Mouse (Mus musculus) liver, postnatal 0 days (tissue): ENCODE results near the gene Shank3. TPM values are rescaled to one million over a fixed set of nuclear protein-coding genes. Genes with fewer than 3 reads are reported as not detected.
A peak's percentile ranks its signal among the peaks of the same experiment; 100 is the strongest.

Source experiments
- ATAC-seq: fragments of 200-750 bp; cut with Nextera tagmentation; 2 replicates; pipeline ENCODE4 v1.8.0; 2017; ENCODE audit warnings: mild to moderate bottlenecking, moderate library complexity
- DNase-seq: peaks from one replicate; pipeline ENCODE4 v3.0.0-alpha.2; 2016
- H3K27ac ChIP-seq: fragments of 300-500 bp; sonication (generic); 2 replicates; pipeline ENCODE4 v1.5.1; 2014; ENCODE audit warnings: antibody characterized with exemption, moderate library complexity, mild to moderate bottlenecking, low read depth
- H3K27me3 ChIP-seq: fragments of 300-500 bp; sonication (generic); 2 replicates; pipeline ENCODE4 v1.6.1; 2014; ENCODE audit warnings: low read length, control low read depth, mixed read lengths; ENCODE audit not compliant: insufficient read depth
- H3K36me3 ChIP-seq: fragments of 300-500 bp; sonication (generic); replicated peaks from 2 replicates; pipeline ENCODE4 v1.6.1; 2014; ENCODE audit warnings: mild to moderate bottlenecking, control low read depth, low read length, moderate library complexity, mixed read lengths; ENCODE audit not compliant: insufficient read depth
- H3K4me1 ChIP-seq: fragments of 300-500 bp; sonication (generic); 2 replicates; pipeline ENCODE4 v1.6.1; 2014; ENCODE audit warnings: antibody characterized with exemption, mild to moderate bottlenecking, control low read depth; ENCODE audit not compliant: insufficient read depth
- H3K4me2 ChIP-seq: fragments of 300-500 bp; sonication (generic); 2 replicates; pipeline ENCODE4 v1.6.1; 2014; ENCODE audit warnings: low read depth, mild to moderate bottlenecking, low read length, moderate library complexity, mixed read lengths
- H3K4me3 ChIP-seq: fragments of 300-500 bp; sonication (generic); 2 replicates; pipeline ENCODE4 v1.5.1; 2014; ENCODE audit warnings: low read depth, low read length
- H3K9ac ChIP-seq: fragments of 300-500 bp; sonication (generic); replicated peaks from 2 replicates; pipeline ENCODE4 v1.6.1; 2014; ENCODE audit warnings: mild to moderate bottlenecking, moderate library complexity
- H3K9me3 ChIP-seq: fragments of 300-500 bp; sonication (generic); 2 replicates; pipeline ENCODE4 v1.6.1; 2016; ENCODE audit warnings: mild to moderate bottlenecking, control low read depth, low read length, mixed read lengths
- CTCF ChIP-seq: sonication (generic); IDR thresholded peaks from 2 replicates; pipeline ENCODE4 v1.5.1; 2016; ENCODE audit warnings: antibody characterized with exemption, low read depth
- EP300 ChIP-seq: IDR thresholded peaks from 2 replicates; pipeline ENCODE4 v1.6.1; 2016; ENCODE audit warnings: antibody characterized with exemption, low read depth, mild to moderate bottlenecking
- WGBS: fragments of 180-500 bp; shearing (Covaris S2); extraction: QIAGEN DNeasy Blood & Tissue Kit; methylation state at CpG from one replicate; pipeline ENCODE4 v1.1.7; 2014; ENCODE audit not compliant: insufficient replicate concordance; 5-methylcytosine and 5-hydroxymethylcytosine counted together
- polyA plus RNA-seq: library from polyadenylated mRNA; unstranded; fragments of >200 nt; fragmentation: Nextera tagmentation; extraction: Ambion mirVana; gene quantifications from 2 replicates; pipeline ENCODE4 v1.2.1, GENCODE M21; 2015

The Shank3 gene
- polyA plus RNA-seq, 1 experiment from 2014 or later: 0.81 TPM

- TF ChIP-seq EP300 (no peak), CTCF (no peak)
- peak overlapping the region; percentile 55; the same call in 1 of the 2 replicates for H3K27ac ChIP-seq
- no peak for DNase-seq
- H3K36me3 ChIP-seq: no peaks in the 10 kb centered on the region
- peak overlapping the region; percentile 56 for H3K4me3 ChIP-seq
- H3K9me3 ChIP-seq: no peaks in the 10 kb centered on the region
- peak overlapping the region; percentile 79 for H3K4me2 ChIP-seq
- WGBS: 3% methylated on average over 37 of the region's 41 CpGs
- H3K9ac ChIP-seq: peak overlapping the region; percentile 38
- H3K4me1 ChIP-seq: peaks cover 15% of the 10 kb centered on the region
- H3K27me3 ChIP-seq: peaks cover 52% of the 10 kb centered on the region
- ATAC-seq: peak; percentile 18; the same call in 1 of the 2 replicates
These were observed 1.1 kb upstream of the Shank3 start for GRCm38 (mm10) chr15:89498049-89498960.

- TF ChIP-seq CTCF: no peak
- TF ChIP-seq EP300: no peak
- Histone ChIP-seq H3K36me3 (no peaks in the 10 kb centered on the region), H3K4me2 (peak overlapping the region; percentile 79), H3K27ac (no peak overlapping the region), H3K4me3 (peak overlapping the region; percentile 56), H3K9ac (peak overlapping the region; percentile 41; the same call in 1 of the 2 replicates), H3K27me3 (peaks cover 52% of the 10 kb centered on the region), H3K9me3 (no peaks in the 10 kb centered on the region), H3K4me1 (peaks cover 15% of the 10 kb centered on the region)
- ATAC-seq: peak; percentile 38
- 0% methylated on average over 28 of the region's 60 CpGs for WGBS
- no peak for DNase-seq
These were observed 379 bp downstream of the Shank3 start for GRCm38 (mm10) chr15:89499784-89500220.

DNA sequence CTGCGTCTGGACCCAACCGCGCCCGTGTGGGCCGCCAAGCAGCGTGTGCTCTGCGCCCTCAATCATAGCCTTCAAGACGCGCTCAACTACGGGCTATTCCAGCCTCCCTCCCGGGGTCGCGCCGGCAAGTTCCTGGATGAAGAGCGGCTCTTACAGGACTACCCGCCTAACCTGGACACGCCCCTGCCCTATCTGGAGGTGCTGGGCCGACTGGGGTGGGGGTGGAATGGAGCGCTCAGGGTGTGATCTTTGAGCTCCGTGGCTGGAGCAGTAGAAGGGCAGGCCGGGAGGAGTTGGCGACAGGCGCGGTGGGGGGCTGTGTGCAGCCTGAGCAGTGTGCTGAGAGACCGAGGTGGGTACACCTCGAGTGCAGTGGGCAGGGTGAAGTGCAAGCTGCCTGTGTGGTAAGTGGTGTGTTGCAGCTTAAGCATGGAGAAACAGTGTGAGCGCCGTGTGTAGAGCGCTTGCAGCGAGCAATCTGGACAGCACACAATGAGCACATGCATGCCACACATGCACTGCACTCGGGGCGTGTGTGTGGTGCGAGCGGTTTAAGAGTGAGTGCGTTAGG is 883 bp downstream of the Shank3 start:
- 8% methylated on average over 35 of the region's 35 CpGs for WGBS
- H3K27ac ChIP-seq: no peak overlapping the region
- no peaks in the 10 kb centered on the region for H3K9me3 ChIP-seq
- peak overlapping the region; percentile 56 for H3K4me3 ChIP-seq
- peaks cover 52% of the 10 kb centered on the region for H3K27me3 ChIP-seq
- DNase-seq: no peak
- TF ChIP-seq EP300: no peak
- no peak for TF ChIP-seq CTCF
- H3K36me3 ChIP-seq: no peaks in the 10 kb centered on the region
- H3K9ac ChIP-seq: peak overlapping the region; percentile 41; the same call in 1 of the 2 replicates
- H3K4me2 ChIP-seq: peak overlapping the region; percentile 79
- H3K4me1 ChIP-seq: peaks cover 15% of the 10 kb centered on the region
- ATAC-seq: peak; percentile 18

DNA sequence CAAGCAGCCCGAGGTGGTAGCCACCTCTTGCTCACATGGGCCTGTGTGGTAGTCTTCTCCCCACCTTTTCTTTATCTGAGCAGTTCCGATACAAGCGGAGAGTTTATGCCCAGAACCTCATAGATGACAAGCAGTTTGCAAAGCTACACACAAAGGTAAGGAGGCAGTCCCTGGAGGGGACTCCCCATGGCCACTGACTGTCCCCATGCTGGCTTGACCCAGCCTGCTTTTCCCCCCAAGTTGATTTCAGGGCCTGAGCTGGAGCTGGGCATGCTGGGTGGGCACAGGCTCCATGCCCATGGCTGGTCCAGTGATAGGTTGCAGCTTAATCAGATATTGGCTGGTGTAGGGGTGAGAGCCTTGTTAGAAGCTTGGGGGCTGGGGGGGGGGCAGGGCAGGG is 1.9 kb downstream of the Shank3 start:
- H3K27ac ChIP-seq: no peak overlapping the region
- H3K4me1 ChIP-seq: peaks cover 15% of the 10 kb centered on the region
- no peaks in the 10 kb centered on the region for H3K36me3 ChIP-seq
- H3K4me3 ChIP-seq: no peak overlapping the region
- TF ChIP-seq CTCF (no peak), EP300 (no peak)
- no peak overlapping the region for H3K4me2 ChIP-seq
- H3K9me3 ChIP-seq: no peaks in the 10 kb centered on the region
- no peak for ATAC-seq
- peaks cover 47% of the 10 kb centered on the region for H3K27me3 ChIP-seq
- WGBS: 50% methylated on average over 3 of the region's 3 CpGs
- DNase-seq: no peak
- no peak overlapping the region for H3K9ac ChIP-seq

- Histone ChIP-seq H3K4me3 (no peak overlapping the region), H3K9ac (no peak overlapping the region), H3K36me3 (no peaks in the 10 kb centered on the region), H3K4me2 (no peak overlapping the region), H3K9me3 (no peaks in the 10 kb centered on the region), H3K27ac (no peak overlapping the region), H3K27me3 (peaks cover 15% of the 10 kb centered on the region), H3K4me1 (peaks cover 6% of the 10 kb centered on the region; the same call in 1 of the 2 replicates)
- ATAC-seq (no peak), DNase-seq (no peak)
- TF ChIP-seq CTCF (no peak), EP300 (no peak)
- 79% methylated on average over 9 of the region's 9 CpGs for WGBS
These were observed 5.4 kb downstream of the Shank3 start for GRCm38 (mm10) chr15:89504838-89505237.

- Histone ChIP-seq H3K9ac (no peak overlapping the region), H3K4me3 (no peak overlapping the region), H3K4me2 (no peak overlapping the region), H3K27me3 (no peaks in the 10 kb centered on the region), H3K36me3 (no peaks in the 10 kb centered on the region), H3K4me1 (no peaks in the 10 kb centered on the region), H3K9me3 (no peaks in the 10 kb centered on the region), H3K27ac (no peak overlapping the region)
- DNase-seq (no peak), ATAC-seq (no peak)
- TF ChIP-seq EP300: no peak
- no peak for TF ChIP-seq CTCF
- WGBS: 70% methylated on average over 8 of the region's 8 CpGs
These were observed 8.3 kb downstream of the Shank3 start for GRCm38 (mm10) chr15:89507751-89508150.
